Comparison of ENCODE assay signal across 25 mouse cellular contexts in the genomic region with DNA sequence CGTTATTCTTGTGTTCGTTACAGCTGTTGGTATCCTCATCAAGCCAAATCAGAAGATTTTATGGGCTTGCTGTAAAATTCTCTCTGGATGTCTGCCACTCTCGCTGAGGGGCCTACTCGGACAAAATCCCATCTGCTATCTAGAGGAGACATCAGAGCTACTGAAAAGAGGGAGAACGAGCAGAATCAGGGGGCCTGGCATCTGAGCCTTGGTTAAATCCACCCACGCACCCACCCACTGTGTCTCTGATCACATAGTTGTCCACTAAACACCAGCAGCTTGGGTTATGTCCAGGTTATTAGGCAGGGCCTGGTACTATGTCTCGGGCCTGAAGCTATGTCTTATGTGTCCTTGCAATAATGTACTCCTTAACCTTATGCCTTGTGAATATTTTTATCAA.
"Had no signal": no experiment of that assay in that cellular context is flagged by ENCODE, and none has a peak within 500 bp of the region (broad histone marks: within the 10 kb centered on the region; RNA-seq: fewer than 3 reads in every experiment).

No protein-coding gene starts in this region.

- H3K36me3 ChIP-seq: heart, embryonic 10.5 days; heart, embryonic 13.5 days; heart, embryonic 15.5 days; hindbrain, embryonic 13.5 days; hindbrain, embryonic 15.5 days; kidney, embryonic 15.5 days; limb, embryonic 13.5 days; limb, embryonic 15.5 days; liver, embryonic 12.5 days had no signal

- H3K9ac ChIP-seq: heart, embryonic 13.5 days; heart, embryonic 15.5 days; hindbrain, embryonic 13.5 days; hindbrain, embryonic 15.5 days; kidney, embryonic 15.5 days; limb, embryonic 13.5 days; limb, embryonic 15.5 days; liver, embryonic 12.5 days; liver, embryonic 14.5 days had no signal

- ATAC-seq: hindbrain, postnatal 0 days; intestine, embryonic 16.5 days; liver, embryonic 12.5 days had no signal

- DNase-seq: gastrocnemius, postnatal 14 days; gastrocnemius, postnatal 36 days; heart, adult 18-20 months; heart, postnatal 14 days; heart, postnatal 36 days; kidney, adult 11 months; kidney, adult 2 months; kidney, adult 9 months; kidney, postnatal 14 days; kidney, postnatal 36 days; layer of hippocampus, adult 9-11 months; layer of hippocampus, postnatal 36 days had no signal

- H3K4me1 ChIP-seq: heart, embryonic 13.5 days; heart, embryonic 15.5 days; hindbrain, embryonic 13.5 days; hindbrain, embryonic 15.5 days; kidney, embryonic 15.5 days; limb, embryonic 13.5 days; limb, embryonic 15.5 days; liver, embryonic 12.5 days had no signal

- H3K27ac ChIP-seq: heart, embryonic 10.5 days; heart, embryonic 13.5 days; heart, embryonic 15.5 days; hindbrain, embryonic 13.5 days; hindbrain, embryonic 15.5 days; hindbrain, postnatal 0 days; kidney, embryonic 15.5 days; kidney, postnatal 0 days; limb, embryonic 13.5 days; limb, embryonic 15.5 days; liver, embryonic 12.5 days; liver, embryonic 14.5 days had no signal

- H3K9me3 ChIP-seq: heart, embryonic 10.5 days; heart, embryonic 13.5 days; heart, embryonic 15.5 days; hindbrain, embryonic 13.5 days; hindbrain, embryonic 15.5 days; kidney, embryonic 15.5 days; limb, embryonic 13.5 days; limb, embryonic 15.5 days; liver, embryonic 12.5 days had no signal

- H3K4me3 ChIP-seq: heart, embryonic 10.5 days; heart, embryonic 13.5 days; heart, embryonic 15.5 days; hindbrain, embryonic 13.5 days; hindbrain, embryonic 15.5 days; kidney, embryonic 15.5 days; limb, embryonic 13.5 days; limb, embryonic 15.5 days; liver, embryonic 12.5 days had no signal

- H3K4me2 ChIP-seq: heart, embryonic 13.5 days; heart, embryonic 15.5 days; hindbrain, embryonic 13.5 days; hindbrain, embryonic 15.5 days; kidney, embryonic 15.5 days; limb, embryonic 13.5 days; limb, embryonic 15.5 days; liver, embryonic 12.5 days had no signal

- H3K27me3 ChIP-seq: heart, embryonic 13.5 days; heart, embryonic 15.5 days; hindbrain, embryonic 13.5 days; hindbrain, embryonic 15.5 days; kidney, embryonic 15.5 days; limb, embryonic 13.5 days; limb, embryonic 15.5 days; liver, embryonic 12.5 days had no signal
